Mouse (Mus musculus) retina, adult 2 months (tissue): ENCODE measurements around the gene Syndig1.

Experiments used
- DNase-seq: peaks from one replicate; pipeline ENCODE4 v3.0.0-alpha.2; 2012; ENCODE audit warnings: low read depth, low spot score

The Syndig1 gene

DNA sequence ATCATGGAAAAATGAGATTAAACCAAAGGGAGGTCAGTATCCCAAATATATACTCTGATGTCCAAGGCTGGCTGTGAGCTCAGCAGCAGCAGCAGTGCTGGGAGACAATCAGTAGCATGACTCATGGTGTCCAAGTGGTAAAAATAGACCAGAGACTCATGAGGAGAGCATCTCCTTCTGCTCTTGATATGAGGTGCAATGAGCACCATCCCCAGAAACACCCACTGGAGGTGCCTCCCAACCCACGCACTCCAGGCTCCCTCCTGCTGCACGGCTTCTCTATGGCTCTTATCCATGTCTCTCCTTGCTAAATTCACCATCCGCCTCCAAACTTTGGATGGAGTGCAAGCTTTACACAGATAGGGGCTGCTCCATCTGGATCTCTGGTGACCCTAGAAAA lies 44.3 kb downstream of the Syndig1 start:
- no peak for DNase-seq

DNA sequence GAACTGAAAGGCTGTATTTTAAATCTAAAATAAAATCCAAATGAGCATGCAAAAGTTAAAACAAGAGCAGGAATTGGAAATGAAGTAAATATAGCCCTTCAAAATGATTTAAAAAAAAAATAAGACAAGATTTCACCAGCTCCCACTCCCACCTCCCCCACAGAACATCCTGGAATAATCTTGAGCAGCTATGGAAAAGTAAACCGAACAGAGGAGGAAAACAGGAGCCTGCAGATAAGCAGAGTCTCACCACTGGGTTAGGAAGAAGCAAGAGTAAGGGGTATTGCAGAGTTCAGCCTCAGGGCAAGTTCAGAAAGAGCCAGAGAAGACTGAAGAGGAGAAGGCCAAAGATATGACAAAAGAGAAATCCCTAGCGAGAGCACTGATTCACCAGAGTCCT lies 48.9 kb downstream of the Syndig1 start:
- DNase-seq = no peak

DNA sequence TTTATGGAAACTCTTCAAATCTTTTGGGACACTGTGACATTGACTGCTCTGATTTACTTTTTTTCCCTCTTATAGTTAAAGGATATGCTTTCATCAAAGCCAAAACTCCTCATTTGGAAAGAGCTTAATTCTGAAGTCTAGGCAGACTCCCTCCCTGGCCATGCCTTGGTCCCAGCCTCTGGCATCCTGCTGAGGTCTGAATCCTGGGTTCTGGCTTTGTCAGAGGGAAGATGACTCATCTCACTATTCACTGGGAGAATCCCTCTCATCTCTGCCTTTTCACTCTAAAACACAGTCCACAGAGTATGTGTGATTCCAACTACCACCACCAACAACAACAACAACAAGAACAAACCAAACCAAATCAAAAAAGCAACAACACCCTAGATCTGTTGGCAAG lies 58.6 kb downstream of the Syndig1 start:
- no peak for DNase-seq

DNA sequence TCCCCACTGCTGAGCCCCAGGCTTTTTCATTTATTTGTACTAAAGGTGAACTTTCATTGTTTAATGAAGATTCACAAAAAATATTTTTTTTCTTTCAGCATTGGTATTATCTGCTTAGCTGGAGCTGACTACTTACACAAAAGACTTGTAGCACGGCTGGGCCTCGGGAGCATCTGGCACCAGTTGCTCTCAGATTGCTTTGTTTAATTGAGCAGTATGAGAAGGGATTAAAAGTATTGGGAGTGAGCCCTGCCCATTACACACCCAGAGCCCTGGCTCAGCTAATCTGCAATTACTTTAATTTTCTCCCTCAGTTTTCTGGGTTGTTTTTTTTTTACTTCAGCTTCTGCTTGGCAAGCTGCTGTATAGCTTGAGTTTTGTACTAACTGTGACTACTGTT lies 62.6 kb downstream of the Syndig1 start:
- DNase-seq = no peak

DNA sequence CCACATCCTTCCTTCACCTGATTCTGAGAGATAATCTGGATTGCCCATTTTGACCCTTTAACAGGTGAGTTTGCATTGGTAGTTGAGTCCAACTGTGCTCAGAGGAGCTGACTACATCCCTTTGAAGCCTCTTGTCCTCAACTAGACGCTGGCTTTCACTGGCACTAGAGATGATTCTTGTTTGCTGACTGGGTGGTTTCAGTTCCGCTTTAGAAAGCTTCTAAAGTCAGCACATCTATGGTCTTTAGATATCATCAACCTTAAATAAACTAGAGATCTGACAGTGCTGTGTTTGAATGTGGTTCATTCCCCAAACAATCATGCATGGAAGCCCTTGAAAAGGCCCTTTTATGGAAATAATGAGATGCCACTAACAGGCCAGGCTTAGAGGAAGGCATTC lies 67.3 kb downstream of the Syndig1 start:
- no peak for DNase-seq

DNA sequence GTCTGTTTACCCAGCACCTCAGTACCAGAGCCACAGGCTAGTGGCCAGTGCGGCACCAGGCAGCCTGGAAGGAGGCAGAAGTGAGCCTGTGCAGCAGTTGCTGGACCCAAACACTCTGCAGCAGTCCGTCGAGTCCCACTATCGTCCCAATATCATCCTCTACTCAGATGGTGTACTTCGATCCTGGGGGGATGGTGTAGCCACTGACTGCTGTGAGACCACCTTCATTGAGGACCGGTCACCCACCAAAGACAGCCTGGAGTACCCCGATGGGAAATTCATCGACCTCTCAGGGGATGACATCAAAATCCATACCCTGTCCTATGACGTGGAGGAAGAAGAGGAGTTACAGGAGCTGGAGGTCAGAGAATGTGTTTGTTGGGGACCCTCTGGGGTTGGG lies 70.6 kb downstream of the Syndig1 start:
- DNase-seq = no peak

DNA sequence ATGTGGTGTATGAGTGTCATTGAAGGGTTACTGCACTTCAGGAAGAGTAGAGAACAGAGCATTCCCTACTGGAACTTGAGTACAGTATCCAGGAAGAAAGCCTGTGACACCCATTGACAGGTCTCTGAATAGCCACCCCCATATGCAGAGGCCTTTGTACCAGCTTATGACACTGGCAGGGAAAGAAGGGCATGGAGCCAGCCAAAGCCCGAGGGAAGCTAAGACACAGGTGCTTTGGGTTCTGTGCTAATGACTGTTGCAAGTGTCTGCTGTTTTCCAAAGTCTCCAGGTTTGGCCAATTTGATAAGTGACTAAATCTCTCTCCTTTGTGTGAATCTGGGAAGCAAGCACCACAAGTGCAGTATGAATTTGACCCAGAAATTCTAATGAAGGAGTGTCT lies 71.6 kb downstream of the Syndig1 start:
- DNase-seq = no peak

DNA sequence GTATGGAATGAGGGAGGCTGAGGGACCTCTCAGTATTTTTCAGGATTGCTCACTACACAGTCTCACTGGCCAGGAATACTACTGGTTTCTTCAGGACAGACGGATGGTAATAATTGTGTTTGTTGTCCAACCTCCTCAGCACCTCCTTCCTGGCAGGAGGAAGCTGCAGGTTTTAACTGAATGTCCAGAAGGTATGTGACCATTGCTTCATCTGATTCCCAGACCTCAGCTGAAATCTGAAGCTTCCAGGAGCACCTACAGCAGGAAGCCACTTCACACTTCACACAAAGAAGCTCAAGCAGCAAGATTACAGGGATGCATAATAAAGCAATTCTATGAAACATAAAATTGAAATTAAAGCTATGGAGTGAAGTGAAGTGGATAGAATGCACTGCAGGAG lies 75.4 kb downstream of the Syndig1 start:
- DNase-seq = no peak

DNA sequence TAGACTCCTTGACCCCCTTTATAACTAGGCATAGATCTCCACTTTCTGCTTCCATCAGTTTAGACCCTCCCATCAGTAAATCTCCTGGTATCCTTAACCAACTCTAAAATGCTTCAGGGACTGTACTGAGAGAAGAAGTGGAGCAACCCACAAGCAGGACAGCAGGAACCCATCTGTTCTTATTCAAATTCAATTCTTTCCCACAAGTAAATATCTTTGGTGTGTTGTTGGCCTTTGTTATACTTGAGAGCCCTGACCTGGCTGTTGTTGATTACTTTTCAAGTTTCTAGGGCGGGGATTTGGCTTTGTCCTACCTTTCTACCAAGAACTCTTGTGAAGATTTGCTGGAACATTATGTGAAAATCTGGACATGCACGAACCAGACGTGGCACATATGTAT lies 77.7 kb downstream of the Syndig1 start:
- DNase-seq = no peak

DNA sequence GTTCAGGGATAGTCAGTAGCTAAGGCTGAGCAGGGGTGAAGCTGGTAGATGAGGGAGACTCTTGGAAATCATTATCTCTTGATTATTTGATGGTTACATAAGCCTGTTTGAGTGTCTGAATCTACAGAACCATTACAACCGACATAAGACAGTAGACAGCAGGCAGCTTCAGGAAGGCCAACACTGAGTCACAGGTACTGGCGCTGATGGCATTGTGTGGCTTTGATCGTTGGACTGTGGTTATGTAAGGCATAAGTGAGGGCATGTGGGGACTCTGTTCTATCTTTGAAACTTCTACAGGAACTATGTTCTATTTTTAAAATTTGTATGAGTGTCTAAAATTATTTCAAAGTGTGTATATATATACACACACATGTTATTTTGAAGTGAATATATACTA lies 88.2 kb downstream of the Syndig1 start:
- DNase-seq = no peak

DNA sequence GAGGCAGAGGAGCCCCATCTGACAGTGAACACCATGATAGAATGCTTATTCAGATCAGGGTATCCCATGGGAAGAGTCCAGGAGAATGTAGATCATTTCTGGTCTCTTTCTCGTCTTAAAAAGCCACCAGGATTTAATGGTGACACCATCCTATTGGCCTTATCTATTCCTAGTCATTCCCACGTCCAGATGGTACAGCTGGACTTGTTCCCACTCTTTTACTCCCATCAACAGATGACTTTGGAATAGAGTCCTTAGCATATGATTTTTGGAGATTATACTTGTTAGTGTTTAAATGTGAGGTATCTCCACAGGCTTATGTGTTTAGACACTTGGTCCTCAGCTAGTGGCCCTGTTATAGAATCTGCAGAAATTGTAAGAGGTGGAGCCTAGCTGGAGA lies 94.5 kb downstream of the Syndig1 start:
- DNase-seq = no peak

DNA sequence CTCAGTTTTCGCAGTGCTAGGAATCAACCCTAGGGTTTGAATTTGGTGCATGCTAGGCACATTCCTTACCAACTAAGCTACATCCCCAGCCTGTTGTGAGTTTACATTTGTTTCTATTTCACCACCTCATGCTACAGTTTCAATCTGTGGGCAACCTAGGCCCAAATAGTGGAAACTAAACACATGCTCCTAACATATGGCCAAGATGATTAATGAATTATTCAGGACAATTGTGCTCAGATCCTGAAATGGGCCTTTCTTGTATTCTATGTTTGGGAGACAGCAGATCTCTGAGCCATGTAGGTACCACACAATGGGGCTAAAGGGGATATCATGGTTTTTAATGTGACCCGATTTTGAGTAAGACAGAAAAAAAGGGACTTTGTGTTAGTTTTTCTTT lies 96.9 kb downstream of the Syndig1 start:
- no peak for DNase-seq

DNA sequence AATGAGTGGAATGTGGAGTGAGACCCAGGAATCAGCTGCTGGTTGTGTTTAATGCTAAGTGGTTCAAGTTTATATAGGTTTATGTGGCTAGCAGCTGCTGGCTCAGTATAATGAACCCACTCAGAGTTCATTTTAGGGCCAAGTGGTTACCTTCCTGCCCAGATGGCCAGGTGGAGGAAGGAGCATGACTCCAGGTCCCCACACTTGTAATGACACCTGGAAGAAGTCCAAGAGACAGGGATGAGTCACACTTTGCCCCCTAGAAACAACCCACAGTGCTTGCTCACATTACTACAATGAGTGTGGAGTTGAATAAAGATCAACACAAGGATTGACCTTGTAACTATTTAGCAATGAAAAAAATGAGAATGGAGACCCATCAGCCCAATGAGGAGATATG lies 98.0 kb downstream of the Syndig1 start:
- DNase-seq = no peak

DNA sequence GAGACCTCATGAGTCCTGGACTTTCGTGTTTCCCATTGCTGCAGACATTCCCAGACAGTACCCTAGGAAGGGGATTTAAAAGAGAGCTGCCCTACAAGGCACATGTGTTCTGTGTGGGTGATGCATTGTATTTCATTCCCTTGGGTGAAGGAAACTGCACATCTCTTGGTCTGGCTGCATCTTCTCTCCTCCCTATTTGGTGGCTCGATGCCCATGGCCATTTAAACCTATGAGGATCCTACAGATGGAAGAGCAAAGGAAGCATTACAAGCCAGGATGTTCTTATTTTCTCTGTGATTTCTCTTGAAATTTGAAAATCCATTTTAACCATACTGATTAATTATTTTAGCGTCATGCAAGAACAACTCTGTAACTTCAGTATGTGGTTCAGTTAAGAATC lies 98.5 kb downstream of the Syndig1 start:
- DNase-seq = no peak

DNA sequence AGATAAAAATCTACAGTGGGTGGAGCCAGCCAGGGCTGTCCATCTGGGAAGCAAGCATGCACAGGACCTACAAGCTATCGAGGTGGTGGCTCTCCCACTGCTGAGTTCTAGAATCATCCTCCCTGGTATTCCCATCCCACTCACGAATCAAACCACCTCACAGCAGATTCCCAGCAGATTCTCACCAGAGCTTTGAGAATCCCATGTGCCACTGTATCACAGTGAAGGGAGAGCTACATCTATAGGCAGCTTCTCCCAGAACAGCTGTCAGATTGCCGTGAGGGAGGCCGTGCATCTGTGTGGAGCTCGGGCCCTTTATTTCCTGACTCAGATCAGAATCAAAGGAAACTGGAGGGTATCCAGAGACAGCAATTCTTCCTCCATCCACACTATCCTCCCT lies 101.0 kb downstream of the Syndig1 start:
- DNase-seq = no peak

DNA sequence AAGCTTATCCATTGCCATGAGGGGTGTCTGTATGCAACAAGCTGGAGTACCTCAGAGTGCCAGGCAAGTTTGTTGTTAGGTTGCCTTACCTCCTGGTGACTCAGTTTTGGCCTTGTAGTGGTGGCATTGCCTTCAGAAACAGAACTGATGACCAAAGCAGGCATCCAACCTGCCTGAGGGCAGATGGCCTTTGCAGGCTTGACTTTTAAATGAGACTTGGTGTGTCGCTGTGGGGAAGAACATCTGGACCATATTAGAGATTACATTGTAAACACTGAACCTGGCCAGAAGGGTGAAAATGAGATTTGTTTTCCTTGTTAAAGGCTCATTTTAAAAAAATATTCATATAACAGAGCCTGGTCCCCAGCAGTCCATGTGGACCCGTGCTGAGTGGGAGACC lies 102.1 kb downstream of the Syndig1 start:
- DNase-seq = no peak

DNA sequence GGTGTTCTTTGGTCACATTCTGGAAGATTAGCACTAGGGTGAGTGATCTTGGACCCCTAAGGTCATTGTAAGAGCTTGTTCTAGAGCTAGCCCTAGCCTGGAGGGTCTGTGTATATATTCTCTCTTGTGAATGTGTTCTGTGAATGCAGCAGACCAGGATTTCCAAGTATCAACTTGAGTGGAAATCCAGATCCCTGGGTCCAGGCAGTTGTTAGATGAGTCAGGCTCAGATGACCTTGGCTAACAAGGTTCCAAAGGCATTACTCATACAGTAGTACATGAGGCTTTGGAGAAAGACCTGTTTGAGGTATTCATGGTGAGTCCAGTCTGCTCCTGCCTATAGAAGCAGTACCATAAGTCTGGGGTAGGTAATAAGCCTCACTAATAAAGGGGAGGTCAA lies 103.1 kb downstream of the Syndig1 start:
- DNase-seq = no peak

DNA sequence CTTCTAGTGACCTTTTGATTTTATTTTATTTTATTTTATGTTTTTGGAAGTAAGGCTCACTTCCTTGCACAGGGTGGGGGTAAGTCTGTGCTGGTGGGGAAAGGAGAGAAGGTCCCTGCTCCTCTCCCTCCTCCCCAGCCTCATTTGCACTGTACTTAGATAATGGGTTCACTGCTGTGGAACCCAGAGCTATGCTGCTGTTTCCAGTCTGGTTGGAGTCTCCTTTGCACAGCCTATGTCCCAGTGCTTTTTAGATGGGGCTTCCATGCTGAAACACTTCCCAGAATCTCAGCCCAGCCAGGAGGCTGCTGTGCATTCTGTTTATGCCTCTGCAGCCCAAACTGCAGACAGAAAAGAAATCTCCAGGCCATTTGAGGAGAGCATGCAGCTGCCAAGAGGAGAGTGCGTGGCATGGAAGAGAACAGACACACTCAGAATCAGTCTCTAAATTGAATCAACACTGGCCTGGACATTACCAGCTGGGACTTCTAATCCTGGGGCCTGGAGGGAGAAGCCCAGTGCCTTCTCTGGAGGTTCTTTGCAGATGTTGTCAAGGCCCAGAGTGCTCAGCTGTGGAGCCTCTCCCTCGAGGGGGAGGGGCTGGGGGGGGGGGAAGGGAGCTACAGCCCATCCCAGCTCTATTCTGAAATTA lies 104.4 kb downstream of the Syndig1 start:
- DNase-seq = no peak

DNA sequence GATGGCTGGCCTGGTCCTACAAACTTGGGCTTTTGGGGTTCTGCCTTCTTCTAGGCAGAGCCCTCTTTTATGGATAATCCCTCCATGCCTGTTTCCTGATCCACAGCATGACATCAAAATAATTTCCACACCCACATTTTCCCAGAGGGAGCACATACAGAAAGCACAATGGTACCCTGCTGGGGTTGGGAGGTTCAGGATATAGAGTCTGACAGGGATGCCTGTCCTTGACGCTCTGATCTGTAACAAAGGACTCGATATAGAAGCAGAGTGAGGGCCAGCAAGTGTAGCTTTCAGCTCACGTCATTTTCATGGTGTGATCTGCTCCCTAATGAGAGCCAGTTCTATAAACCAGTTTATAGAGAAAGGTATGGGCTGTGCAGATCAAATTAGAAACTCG lies 105.1 kb downstream of the Syndig1 start:
- DNase-seq = no peak

DNA sequence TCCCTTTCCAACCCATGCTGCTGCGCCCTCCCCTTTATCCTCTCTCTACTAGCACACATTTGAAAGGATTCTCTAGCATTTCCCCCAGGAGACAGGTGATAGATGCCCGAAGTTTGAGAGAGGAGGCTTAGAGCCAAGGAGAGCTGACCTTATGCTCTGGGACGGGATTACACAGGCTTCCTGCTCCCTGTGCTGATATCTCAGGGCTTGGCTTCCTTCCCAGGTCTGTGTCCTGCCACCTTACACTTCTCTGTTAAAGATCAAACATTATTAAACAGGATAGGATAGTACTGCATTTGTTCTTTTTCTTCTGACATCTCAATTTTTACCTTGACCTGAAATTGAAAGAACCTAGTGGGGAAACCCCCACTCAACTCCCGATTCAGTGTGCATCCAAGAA lies 109.8 kb downstream of the Syndig1 start:
- DNase-seq = no peak

DNA sequence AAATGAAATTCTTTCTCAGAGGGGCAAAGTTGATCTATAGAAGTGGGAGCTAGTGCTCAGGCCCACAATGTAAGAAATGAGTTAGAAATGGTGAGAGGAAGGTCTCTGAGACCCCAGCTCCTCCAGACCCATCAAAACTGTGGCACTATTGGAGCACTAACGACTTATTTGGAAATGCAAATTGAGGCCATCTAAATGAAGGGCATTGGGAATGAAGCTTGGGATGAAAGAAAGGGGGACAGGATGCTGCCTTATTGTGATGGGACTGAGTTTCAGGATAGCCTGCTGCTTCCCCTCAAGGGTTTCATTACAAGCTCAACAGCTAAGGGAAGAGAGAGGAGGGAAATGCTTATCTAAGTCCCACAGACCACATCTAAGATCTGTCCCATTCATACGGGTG lies 110.6 kb downstream of the Syndig1 start:
- DNase-seq = no peak

DNA sequence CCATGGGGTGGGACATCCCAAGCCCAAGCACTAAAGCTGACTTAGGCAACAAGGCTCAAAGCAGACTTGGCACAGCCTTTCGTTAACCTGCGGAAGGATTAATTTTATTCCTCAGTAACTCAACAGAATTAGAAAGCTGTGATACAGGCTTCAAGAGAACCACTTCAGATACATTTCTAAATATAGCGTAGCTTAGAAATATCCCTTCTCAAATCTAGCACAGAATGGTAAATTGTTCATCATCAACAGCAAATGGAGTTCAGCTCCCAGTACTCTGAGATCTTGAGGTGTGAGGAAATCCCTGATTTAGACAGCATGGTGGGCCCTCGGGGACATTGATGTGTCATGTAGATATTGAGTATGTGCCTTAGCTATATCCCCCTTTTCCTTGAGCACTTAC lies 121.6 kb downstream of the Syndig1 start:
- no peak for DNase-seq

DNA sequence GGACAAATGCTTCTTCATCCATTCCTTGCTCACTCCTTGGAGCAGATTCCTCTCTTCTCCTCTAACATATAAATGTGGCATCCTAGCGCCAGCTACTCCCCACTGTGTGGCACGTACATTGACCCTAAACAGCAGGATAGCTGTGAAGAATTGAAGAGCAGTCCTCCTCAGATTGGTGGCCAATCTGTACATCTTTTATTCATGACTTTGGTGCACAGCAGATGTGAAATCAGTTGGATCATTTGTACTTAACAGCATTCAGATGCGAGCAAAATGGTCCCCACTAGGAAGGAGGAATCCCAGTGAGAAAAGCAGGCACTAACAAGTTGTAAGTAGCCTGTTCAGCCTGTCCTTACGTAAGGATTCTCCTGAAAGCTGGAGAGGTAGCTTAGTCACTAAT lies 142.0 kb downstream of the Syndig1 start:
- DNase-seq = no peak

DNA sequence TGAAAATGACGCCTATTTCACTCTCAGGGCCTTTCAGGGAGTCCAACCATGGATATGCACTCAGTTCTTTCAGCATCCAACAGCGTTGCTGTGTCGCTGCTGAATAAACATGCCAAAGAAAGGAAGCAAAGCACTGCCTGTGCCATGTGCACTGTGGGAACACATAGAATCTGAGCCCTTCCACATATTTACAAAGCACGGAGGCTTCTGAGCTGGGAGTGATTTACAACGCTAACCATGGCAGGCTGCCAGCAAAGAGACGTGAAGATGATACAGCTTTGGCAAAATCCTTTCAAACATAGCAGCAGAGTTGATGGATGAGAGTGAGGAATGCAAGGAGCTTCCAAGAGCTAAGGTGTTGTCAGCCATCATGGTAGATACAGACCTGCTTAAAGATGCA lies 144.6 kb downstream of the Syndig1 start:
- no peak for DNase-seq

DNA sequence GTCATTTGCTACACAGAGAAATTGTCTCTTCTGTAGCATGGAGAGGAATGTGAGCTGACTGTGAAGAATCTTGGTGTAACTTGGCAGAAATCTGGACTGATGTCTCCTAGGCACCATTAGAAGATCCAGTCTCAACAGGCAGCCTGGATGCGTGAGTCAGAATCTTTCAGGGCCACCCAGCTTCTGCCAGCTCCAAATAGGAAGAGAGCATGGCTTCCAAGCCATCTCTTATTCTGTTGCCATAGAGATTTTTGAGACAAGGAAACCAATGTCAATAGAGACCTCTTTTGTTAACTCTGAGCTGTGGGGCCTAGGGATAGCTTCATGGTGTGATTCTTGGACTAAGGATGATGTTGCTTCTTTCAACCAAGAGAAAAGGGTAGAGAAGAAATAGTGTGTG lies 151.4 kb downstream of the Syndig1 start:
- DNase-seq = no peak
